Mouse (Mus musculus) gastrocnemius, adult 8-10 months (tissue): ENCODE measurements at regions not wholly inside any gene's neighbourhood (a gene's known extent, or its start where the extent isn't known, plus 50 kb on each side); places are given as distances from the start of the nearest gene placed in this dataset.

Experiments
- DNase-seq, 2 experiments: peaks; one replicate each; pipeline ENCODE4 v3.0.0; 2022; ENCODE audit warnings: low spot score in 2 of 2

DNA sequence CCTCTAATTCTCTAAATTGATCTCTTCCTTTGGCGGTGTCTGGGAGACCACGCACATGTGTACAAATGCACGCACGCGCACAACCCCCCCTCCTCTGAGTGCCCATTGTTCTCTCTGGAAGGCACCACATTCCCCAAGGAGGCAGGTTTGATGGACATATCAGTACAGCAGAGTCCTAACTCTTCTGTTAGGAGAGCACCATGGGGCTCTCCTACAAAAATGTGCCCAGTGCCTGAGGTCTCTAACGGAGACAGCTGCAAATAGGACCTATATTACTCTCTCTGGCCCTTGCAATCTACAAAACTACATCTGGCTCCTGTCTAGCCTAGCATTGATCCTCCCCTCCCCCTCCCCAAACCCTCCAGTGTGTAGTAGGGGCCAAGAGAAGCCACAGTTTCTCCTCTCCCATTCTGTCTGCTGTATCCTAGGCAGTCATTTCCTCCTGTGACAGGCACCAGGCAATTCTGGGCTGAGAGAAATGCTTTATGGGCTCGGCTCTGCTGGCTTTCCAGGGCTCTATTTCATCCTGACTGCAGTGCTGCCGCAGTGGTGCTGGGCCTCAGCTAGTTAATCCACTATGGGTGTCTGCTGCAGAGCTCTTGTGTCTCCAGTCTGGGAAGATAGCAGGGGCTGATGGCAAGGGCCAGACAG is 340.6 kb downstream of the Rps24 start:
- DNase-seq = no peak

GRCm38 (mm10) chr14:24829001-24829400 is 342.1 kb downstream of the Rps24 start:
- DNase-seq = no peak

GRCm38 (mm10) chr14:24833211-24833610 is 346.3 kb downstream of the Rps24 start:
- no peak for DNase-seq

DNA sequence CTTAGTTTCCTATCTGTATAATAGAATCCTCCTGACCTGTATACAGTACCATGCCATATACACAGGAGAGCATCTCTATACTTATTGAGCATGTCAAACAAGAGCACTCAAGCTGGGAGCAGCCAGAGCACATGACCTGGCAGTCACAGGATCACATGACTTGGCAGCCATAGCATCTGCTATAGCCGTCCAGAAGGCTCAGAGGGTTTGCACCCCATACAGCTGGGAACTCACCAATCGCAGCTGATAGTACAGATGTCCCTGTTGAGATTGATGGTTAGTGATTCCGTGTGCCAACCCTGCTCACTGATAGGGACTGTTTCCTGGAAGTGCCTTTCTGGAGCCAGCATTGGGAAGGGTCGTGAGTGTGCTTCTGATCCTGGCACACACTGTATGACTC is 351.3 kb downstream of the Rps24 start:
- DNase-seq = no peak

- DNase-seq = no peak
Observed at GRCm38 (mm10) chr14:24839056-24839455, 352.1 kb downstream of the Rps24 start.

DNA sequence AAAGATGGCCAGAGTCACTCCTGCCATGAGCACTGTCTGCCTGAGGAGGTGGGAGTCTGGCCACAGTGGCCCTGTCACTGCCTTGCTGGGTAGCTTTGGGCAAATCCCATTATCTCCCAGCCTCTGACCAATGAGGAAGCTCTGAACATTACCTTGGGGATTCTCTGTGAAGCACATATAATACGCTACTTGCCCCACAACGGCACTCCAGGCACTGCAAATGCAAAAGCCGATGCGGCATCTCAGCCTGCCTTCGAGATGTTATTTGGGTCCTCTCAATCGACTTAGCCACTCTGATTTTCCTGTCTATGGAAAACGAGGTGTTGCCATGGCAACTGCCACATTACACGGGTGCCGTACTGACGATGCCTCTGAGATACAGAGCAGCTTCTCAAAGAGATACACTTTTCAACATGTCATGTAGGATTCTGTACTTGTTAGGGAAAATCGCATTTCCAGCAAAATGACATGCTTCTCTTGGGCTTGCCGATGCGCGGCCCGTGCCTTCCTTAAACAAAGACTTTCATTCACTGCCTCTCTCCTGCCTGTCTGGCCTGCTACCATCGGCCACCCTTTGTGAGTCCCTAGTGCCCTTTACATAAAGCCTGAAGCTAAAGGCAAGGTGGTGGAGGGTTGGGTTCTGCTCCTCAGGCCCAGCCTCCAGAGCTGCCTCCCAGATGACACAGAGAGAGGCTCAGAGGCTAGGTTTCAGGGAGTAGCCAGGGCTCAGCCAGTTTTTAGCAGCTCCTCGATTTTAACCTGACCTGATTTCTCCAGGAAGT is 355.0 kb downstream of the Rps24 start:
- DNase-seq = no peak

DNA sequence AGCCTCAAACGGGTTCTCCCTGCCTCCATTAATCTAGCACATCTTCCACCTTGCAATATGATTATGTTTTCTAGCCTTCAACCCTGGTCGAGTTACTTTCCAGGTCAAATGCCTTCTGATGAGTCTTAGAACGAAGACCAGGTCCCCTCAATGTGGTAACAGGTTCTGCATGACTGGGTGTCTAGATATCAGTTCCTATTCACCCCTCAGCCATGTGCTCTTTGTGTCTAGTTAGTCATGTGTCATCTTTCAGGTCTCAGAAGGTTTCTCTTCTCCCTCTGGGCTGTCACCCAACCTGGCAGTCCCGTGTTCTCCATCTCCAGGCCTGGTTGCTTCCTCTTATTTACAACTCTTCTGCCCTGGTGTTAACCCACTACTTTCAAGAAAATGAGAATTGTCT is 356.7 kb downstream of the Rps24 start:
- no peak for DNase-seq

GRCm38 (mm10) chr14:24850491-24850890 is 363.6 kb downstream of the Rps24 start:
- no peak for DNase-seq

DNA sequence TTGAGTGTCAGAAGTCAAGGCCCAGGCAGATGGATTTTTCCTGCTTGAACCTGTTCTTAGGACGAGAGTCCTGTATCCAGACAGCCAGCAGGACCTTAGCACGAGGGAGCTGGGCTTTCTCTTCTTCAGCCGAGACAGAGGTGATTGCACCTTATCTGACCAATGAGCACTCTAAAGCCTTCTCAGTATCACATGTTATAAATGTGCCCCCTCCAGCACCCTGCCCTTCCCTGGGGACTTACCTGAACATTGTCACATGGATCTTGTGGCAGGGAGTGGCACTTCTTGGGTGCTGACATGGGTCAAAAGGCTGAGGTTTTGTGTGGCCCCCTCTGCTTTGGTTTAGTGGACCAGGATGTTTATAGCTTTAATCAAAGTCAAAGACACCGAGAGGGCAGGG is 367.5 kb downstream of the Rps24 start:
- no peak for DNase-seq

- DNase-seq = no peak
Observed at GRCm38 (mm10) chr14:24862171-24862570, 375.2 kb downstream of the Rps24 start.

- DNase-seq = no peak
Observed at GRCm38 (mm10) chr14:24862661-24863060, 375.7 kb downstream of the Rps24 start.

DNA sequence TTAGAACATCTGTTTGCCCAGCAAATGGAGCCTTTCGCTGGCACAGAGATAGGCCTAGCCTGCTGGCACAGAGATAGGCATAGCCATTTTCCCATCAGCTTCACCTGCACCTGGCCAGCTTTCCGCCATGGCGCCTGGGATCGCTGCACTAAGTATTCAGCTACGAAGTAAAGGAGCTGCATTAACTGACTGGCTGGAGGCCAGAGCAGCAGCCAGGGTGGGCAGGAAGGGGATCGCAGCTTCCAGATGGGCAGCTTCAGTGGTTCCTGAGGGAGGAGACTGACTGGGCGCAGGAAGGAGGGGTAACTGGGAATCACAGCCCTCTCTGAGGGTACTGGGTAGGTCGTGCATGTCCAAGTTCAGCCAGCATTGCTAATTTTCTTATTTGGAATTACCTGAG is 376.2 kb downstream of the Rps24 start:
- DNase-seq = no peak

GRCm38 (mm10) chr14:24865579-24866230 is 378.8 kb downstream of the Rps24 start:
- no peak for DNase-seq

DNA sequence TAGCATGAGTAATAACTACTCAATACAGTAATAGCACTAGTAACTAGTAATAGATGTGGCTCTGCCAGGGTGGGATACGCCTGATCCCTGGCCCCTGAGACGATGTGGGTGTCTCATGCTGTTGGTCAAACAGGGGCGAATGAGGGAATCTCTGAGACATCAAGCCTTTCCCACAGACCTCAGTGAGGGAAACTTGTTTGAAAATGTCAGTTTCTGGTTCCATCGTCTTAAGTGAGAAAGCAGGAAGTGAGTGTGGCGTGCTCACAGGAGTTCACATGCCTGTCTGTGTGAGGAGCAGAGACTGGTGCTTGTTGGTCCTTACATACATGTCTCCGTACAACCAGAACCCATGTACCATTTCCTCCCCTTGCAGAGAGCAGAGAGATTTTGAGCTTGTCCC is 380.9 kb downstream of the Rps24 start:
- DNase-seq = no peak

DNA sequence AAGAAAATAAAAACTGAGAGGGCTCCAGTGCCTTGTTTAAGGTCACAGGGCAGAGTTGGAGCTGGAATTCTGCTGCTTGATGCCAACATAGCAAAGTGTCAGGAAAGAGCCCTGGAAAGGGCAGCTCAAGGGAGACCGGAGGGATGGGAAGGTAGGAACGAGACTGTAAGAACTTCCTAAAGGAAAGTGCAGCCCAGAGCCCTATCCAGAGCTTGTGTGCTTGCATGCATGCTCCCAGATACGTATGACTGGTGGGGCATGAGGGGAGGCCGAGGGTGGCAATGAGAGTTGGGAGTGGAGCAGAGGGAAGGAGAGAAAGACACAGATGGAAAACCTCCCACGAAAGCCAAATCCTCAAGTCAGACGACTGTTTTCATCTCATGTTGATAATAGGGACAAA is 381.8 kb downstream of the Rps24 start:
- no peak for DNase-seq

GRCm38 (mm10) chr14:24870246-24870645 is 383.3 kb downstream of the Rps24 start:
- DNase-seq = no peak

DNA sequence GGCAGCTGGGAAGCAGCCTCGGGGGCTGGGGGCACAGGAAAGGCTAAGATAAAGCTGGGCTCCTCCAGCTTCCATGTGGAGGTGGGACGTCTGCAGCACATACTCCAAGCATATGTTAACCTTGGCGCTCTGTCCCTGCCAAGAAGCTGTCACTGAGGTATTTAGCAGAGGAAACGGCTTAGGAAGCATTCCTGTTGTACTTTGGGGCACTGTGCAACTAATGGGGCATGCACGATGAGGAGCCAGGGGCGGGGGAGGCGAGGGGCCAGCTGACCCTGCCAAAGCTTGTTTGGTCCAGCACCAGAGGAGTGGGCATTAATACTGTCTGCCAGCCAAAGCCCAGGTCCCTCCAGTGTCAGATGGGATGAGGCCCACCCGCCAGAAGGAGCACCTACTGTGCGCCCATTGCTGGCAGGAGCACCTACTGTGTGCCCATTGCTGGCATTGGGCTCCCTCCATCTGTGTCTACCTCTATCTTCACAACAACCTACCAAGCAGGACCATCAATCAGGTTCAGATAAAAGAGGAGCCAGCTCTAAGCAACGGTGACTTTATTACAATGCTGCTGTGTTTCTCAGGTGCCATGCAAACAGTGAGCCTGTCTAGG is 384.6 kb downstream of the Rps24 start:
- no peak for DNase-seq

GRCm38 (mm10) chr14:24872931-24873330 is 386.0 kb downstream of the Rps24 start:
- DNase-seq = no peak

DNA sequence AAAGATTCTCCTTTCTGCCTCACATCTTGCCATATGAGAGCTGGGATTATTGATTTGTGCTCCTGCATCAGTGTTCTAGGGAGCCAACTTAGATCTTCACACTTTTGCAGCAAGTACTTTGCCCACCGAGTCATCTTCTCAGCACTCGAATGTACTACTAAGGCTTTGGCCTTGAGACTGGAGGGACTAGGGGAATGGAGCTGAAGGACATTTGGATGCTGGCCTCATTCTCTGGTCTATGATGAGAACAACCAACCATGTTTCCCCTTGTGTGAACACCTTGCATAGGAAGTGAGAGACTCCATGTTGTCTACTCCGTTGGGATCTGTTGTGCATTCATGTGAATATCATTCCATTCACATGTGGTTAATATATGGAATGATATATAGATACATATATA is 386.5 kb downstream of the Rps24 start:
- no peak for DNase-seq

DNA sequence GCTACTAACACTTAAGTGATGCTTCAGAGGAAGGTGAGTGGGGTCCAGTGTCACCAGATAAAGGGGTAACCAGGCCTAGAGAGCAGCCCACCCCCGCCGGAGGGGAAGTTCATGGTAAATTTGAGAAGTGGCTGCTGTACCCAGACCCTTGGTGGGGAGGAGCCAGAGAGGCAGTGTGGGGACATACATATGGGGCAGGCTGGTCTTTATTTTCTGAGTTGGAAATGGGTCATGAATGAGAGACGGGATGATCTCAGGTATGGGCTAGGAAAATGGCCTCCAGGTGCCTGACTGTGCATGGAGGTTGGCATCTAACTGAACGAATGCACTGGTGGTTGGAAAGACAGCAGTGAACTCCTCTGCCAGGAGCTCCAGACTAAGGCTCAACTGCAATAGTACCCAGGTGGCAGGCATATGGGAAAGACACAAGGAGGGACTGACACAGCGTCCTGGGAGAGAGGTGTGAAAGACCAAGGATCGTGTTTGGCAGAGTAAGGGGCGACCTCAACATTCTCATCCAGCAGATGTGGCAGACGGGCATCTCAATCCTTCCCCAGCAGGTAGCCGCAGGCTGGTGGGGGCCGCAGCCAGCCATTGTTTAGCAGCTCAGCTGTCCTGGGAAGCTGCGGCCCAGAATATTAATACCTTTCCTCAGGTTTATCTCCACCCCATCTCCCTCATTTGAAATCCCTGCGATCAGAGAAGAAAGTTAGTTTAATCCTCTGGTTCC is 387.7 kb downstream of the Rps24 start:
- no peak for DNase-seq

GRCm38 (mm10) chr14:24875156-24875545 is 388.2 kb downstream of the Rps24 start:
- no peak for DNase-seq

GRCm38 (mm10) chr14:24875934-24876333 is 389.0 kb downstream of the Rps24 start:
- no peak for DNase-seq
